Mouse (Mus musculus): ENCODE data around the gene Tnni3.
A peak's percentile ranks its signal among the peaks of the same experiment; 100 is the strongest.

Tnni3 gene

GRCm38 (mm10) chr7:4496468-4496867 is 27.6 kb downstream of the Tnni3 start:
- no peak for DNase-seq

GRCm38 (mm10) chr7:4493991-4494390 is 30.0 kb downstream of the Tnni3 start:
- no peak for DNase-seq

- no peak for DNase-seq
Measured at GRCm38 (mm10) chr7:4492284-4493224, 31.5 kb downstream of the Tnni3 start.

- DNase-seq, result no peak
Measured at GRCm38 (mm10) chr7:4491308-4491707, 32.7 kb downstream of the Tnni3 start.

- no peak for DNase-seq
Measured at GRCm38 (mm10) chr7:4482281-4482680, 41.7 kb downstream of the Tnni3 start.

GRCm38 (mm10) chr7:4479674-4480073 is 44.4 kb downstream of the Tnni3 start:
- DNase-seq, result peak; percentile 47

- no peak for DNase-seq
Measured at GRCm38 (mm10) chr7:4478796-4479291, 45.2 kb downstream of the Tnni3 start.

- DNase-seq, result peak; percentile 62
Measured at GRCm38 (mm10) chr7:4478021-4478795, 45.8 kb downstream of the Tnni3 start.

- no peak for DNase-seq
Measured at GRCm38 (mm10) chr7:4473940-4474339, 50.1 kb downstream of the Tnni3 start.

GRCm38 (mm10) chr7:4471179-4471555 is 52.9 kb downstream of the Tnni3 start:
- peak; percentile 59 for DNase-seq

- no peak for DNase-seq
Measured at GRCm38 (mm10) chr7:4470275-4471178, 53.5 kb downstream of the Tnni3 start.

Measured in cerebellum, adult 8-10 months (tissue).